Mouse (Mus musculus) gastrocnemius, adult 8-10 months (tissue): ENCODE results near the gene Hipk3. TPM values are rescaled to one million over a fixed set of nuclear protein-coding genes. Genes with fewer than 3 reads are reported as not detected.

ENCODE experiments used
- DNase-seq, 2 experiments: peaks; one replicate each; pipeline ENCODE4 v3.0.0; 2022; ENCODE audit warnings: low spot score in 2 of 2
- total RNA-seq, 4 experiments: library from RNA; stranded (reverse); gene quantifications; 2 replicates each; pipeline ENCODE4 v1.2.4; 2022

Gene Hipk3
- total RNA-seq, 4 experiments from 2014 or later = 264 to 309 (median 281) TPM

DNA sequence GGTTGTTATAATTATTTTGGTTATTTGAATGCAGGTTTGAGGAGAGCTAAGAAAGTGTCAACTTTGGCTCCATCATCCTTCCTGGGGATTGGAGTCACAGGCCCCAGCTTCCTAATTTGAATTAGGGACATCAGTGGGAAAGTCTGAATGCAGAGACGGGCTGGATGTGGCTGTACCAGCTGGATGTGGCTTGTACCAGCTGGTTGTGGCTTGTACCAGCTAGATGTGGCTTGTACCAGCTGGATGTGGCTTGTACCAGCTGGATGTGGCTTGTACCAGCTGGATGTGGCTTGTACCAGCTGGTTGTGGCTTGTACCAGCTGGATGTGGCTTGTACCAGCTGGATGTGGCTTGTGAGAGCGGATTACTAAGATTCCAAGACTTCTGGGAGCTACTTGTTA lies 74.8 kb downstream of the Hipk3 start:
- DNase-seq = no peak

DNA sequence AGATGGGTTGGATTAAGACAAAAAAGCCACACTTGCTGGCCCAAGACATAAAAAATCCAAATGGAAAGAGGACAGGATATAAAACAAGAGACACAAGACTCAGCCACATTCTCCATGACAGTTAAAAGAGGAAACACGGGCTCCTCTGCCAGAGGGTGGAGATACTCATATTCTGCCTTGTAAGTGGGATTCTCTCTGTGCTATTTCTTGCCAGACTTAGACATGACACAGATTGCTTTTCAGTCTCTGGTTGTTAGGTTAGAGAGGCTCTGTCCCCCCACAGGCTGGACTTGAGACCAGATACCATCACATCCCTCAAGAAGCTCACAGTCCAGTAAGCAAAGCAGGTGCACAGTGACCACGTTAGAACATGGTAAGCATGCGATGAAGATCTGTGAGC lies 81.2 kb downstream of the Hipk3 start:
- DNase-seq = no peak

DNA sequence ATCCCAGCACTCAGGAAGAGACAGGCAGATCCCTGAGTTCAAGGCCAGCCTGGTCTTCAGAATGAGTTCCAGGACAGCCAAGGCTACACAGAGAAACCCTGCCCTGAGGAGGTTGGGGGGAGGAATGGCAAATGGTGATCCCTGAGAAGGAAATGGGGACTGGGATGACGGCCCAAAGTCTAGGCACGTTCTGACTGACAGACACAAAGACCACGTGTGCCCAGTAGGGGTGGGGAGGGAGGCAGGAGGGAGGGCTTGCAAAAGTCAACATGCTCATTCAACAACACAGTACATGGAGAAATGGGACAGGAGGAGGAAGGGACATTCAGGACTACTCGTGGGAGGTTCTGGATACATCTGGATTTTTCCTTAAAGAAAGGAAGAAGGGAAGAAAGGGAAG lies 81.8 kb downstream of the Hipk3 start:
- no peak for DNase-seq

DNA sequence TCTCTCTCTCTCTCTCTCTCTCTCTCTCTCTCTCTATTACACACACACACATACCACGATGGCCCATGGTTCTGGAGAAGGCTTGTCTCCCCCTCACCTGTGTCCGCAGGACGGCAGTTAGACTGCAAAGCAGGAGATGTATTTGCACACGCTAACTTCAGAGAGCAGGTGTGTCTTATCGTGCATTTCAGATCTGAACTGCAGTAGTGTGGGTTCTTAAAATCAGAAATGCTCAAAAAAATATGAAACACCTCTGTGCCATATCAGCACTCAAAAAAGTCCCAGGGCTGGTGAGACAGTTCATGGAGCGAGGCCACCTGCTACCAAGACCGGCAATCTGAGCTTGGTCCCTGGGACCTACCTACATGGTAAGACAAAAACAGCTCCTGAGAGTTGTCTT lies 82.4 kb downstream of the Hipk3 start:
- no peak for DNase-seq

DNA sequence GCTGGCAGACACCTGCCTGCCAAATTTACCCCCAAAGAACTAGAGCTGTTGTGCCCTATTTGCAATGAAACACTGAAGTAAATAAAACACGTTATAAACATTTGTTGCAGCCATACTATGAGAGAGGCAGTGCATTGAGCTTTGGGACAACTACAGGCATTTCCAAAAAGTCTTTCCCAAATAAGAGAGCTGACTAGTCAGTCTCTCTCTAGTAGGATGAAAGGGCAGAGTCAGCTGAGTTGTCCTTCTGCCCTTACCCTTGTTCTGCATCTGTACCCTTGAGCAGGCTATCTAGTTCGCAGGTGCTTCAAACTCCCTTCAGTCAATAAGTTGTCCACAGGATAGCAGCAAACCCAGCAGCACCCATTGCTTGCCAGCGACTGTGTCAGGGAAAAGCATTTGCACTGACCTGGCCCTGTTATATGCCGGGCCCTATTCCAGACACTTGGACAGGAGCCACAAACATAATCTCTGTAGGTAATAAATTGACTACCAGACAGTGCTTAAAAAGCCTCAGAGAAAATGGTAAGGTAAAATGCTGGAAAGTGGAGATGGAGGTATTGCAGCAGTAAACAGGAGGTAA lies 83.2 kb downstream of the Hipk3 start, which contains the start of gene D430041D05Rik:
TSS of gene D430041D05Rik (minus strand) at position 51 of the 583 bp plus-strand sequence.
- DNase-seq = no peak

DNA sequence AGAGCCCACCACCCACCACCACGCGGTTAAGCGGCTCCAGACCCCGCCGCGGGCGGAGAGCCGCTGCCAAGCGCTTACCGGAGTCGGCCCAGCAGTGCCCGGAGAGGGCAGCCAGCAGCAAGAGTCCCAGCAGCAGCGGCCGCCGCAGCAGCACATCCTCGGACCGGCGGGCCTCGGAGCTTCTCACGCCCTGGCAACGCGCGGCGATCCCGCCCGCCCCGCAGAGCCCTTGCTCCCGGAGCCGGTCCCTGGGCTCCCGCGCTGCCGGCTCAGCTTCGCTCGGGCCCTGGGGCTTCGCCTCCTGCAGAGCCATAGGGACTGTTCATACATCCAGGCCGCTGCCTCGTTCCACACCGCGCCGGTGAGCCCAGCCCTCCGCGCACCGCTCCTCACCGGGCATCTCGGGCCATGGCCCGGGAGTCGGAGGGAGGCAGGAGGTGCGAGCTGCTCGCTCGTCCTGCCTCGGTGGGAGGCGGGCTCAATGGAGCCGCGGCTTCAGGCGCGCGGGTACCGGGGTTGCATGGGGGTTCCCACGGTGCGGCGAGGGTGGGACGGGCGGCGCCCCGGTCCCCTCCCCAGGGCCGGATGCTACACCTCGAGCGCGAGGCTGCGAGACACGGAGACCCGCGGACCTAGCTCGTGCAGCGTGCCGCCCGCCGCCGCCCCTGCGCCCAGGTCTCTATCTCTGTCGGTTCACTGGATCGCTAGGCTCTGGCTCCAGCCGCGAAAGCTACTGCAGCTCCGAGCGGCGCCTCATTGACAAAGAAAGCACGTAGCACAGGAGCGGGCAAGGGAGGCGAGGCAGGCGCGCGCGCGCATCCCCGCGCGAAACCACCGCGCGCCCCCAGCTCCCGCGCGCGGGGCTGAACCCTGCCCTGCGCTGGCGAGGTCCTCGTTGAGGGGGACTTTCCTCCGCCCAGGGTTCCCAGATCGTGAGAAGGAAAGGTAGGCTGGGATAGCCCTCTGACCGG lies 84.1 kb downstream of the Hipk3 start:
- no peak for DNase-seq

DNA sequence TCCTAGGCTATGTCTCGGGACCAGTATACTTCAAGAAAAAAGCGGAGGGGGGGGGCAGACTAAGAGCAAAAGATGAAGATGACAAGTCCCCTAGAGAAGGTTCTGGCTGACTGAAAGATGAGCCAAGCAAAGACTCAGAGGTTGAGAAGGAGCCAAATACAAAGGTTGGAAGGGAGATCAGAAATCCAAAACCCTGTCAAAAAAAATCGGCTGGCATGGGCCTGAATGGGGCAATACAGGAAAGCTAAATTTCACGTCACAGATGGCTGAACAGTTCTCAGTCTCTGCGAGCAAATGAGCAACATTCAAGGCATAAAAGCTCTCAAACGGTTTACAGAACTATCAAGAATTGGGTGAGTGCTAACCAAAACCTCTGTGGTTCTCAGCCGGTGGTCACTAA lies 85.9 kb downstream of the Hipk3 start:
- no peak for DNase-seq

DNA sequence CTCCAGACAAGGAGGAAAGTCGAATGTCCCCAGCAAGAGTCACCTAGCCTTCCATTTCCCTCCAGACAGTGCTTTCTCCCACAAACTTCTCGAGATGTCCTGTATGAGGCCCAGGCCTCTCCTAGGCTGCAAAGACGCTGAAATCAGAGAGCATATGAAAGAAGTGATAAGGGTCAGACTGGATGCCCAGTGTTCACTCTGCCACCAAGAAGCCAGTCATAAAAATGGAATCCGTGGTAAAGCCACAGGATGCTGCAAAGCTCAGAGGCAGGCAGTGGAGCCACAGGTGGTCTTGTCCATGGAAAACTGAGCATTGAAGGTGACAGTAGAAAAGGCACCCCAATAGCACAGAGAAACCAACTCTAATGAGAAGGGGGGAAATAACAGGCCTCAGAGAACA lies 86.3 kb downstream of the Hipk3 start:
- no peak for DNase-seq

DNA sequence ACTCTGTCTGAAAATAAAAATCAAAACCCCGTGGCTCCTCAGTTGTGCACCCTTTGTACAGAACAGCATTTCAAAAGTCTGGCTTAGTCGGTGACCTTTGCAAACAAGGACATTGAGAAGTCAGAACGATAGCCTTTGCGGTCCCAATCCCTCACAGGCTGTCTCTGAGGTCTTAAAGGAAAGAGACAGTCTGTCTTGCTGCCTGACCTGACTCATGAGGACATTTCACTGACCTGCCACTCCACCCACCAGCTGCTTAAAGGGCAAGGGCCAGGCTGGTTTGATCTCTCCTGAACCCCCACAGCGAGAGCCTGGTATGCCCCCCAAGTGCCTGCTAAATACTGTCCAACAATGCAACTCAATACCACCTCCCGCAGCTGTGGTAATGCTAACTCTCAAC lies 90.2 kb downstream of the Hipk3 start:
- no peak for DNase-seq

DNA sequence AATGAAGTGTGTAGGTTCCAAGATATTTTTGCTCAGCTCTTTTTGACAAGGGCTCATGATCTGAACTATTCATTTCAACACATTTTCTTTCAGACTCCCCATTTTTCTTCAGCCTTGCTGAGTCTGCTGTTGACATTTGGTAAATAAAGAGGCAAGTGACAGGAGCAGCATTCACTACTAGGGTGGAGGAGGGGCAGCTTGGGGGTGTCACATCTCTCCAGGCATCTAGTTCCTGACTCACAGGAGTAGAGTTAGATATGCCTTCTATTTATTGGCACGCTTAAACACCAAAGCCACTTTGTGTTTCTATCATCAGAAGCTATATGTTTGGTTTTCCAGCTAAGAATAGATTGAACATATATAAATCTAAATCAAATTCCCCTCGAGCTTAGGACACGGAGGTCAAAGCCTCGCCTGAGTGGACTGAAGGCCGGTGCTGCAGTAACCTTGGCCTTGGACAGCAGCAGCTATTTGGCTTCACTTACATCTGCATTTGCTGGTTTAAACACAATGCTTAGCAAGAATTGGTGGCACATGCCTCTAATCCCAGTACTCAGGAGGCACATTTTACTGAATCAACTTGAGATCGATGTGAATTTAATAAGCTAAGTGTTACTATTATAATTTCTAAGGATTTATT lies 95.5 kb downstream of the Hipk3 start:
- DNase-seq = no peak

DNA sequence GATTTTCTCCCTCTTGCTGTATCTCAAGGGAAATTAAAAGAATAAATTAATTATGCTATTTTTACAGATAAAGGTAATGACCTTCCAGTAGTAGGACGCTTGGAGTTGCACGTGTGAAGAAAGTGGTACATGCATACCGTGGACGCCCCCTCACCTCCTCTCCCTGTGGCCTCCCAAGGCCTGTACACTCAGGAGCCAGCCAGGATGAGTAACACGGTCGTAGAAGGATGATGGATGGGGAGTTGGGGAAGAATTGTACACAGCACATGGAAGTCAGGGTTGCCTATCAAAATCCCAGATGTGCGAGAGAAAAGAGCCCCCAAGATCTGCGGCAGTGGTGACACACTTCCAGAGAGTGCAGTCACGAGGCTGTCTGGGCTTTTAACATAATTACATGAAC lies 98.3 kb downstream of the Hipk3 start:
- DNase-seq = no peak

DNA sequence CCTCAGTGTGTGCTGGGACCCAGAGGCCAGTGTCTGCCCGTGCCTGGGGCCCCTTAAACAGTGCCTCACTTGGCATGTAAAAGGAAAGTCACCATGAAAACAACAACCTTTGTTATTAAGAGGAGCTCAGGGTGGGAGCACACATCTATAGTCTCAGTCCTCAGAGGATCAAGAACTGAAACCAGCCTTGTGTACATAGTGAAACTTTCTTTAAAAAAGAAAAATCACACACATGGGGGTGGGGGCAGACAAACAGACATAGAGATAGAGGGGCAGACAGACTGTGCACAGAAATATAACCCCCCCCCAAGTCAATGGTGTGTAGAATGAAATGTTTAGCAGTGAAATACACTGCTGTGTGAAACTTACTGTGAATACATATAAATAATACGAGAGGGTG lies 99.5 kb downstream of the Hipk3 start:
- no peak for DNase-seq

DNA sequence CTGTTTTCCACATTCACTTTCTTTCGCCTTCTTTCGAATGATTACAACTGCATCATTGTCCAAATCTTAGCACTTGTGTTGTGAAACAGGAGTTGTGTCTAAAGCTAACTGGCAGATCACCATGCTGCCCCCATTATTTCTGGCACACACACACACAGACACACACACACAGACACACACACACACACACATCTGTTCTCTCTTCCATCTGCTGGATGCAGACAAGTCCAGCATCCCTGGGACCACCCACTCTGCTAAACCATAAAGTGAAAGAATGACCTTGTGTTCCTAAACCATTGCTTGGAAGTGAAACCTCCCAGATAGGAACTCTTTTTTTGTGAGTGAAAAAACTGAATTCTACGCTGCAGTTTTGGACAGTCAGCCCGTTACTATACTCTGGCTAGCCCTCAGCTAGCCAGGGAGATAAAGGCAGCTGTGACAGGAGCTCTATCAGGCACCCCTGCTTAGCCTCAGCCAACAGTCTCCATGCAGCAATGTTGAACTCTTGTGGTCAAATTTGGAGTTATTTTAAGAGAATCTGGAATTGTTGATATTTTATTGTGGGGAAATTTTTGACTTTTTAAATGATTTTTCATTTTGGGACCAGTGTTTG lies 101.4 kb downstream of the Hipk3 start:
- no peak for DNase-seq

DNA sequence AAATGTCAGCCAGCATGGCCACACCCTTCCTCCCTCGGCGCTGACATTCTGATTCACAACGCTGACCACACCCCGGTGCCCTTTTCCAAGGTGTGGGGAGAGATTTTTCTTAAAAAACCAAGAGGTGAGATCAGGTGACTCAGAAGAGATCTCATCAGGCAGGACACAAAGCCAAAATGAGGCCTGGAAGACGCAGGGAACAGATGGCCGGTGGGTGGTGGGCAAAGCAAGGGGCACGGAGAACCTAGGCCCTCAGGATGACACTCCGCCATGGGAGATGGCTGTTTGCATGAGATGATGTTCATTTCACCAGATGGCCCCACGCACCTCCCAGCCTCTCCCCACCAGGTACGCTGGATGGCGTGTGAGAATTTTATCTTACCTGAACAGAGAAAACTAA lies 105.0 kb downstream of the Hipk3 start:
- no peak for DNase-seq

DNA sequence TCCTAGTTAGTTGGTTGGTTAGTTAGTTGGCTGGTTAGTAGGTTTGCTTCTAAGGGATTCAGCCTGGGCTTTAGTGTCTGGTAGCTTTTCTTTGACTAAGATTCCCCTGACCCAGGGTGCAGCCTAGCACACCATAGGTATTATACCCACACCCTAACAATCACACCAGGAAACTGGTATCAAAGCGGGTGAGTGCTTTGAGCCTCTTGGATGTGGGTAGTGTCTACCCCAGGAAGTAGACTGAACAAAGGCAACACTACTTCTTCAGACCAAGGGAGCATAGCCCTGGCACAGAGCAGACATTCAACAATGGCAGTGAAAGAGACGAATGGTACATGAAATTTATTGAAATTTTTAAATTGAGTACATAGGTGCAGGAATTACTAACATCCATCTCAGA lies 108.3 kb downstream of the Hipk3 start:
- no peak for DNase-seq

DNA sequence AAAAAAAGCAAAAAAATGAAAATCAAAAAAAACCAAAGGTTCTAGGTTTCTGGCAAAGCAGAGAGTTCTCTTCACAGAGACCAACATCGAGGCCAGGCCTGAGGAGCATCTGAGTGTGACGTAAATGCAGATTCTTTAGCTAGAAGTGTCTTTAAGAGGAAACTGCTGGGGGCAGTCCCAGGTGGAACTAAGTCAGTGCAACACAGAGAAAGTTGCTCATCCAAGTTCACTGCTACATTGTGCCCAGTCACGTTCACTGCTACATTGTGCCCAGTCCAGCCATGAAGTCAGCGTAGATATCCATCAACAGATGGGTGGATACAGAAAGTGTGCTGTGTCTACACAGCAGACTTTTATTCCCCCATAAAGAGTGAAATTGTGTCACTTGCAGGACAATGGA lies 110.7 kb downstream of the Hipk3 start:
- no peak for DNase-seq

DNA sequence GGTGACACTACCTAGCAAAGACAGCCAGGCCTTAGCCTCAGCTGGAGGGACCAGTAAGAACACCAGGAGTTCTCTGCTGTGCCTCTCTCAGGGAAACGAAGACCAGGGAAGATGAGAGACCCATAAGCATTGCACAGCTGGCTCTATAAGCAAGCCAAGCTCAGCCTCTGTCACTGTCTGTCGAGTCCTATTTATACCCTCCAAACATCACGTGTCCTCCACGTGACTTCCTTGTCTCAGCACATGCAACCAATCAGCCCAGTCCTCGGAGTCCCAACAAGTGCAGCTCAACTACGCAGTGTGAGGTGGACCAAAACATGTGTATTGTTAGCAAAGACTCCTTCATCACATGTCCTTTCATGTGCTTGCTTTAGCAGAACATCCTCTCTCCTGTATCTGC lies 111.4 kb downstream of the Hipk3 start:
- no peak for DNase-seq

DNA sequence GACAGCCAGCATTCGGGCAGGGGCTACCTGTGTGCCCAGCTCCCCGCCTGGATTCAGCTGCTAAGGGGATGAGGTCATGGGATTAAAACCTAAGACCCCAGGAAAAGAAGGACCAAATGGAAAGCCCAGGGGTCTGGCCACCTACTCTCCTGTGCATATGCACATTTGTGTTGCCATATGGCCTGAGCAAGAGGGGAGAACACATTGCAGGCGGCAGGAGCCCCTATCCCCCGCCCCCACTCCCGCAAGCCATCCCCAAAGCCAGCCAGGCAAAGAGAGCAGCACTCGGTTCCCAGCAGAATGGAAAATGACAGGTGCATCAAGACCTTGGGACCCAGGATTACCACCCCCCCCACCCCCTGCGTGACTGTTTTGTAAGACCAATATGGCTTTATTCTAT lies 114.9 kb downstream of the Hipk3 start:
- no peak for DNase-seq

DNA sequence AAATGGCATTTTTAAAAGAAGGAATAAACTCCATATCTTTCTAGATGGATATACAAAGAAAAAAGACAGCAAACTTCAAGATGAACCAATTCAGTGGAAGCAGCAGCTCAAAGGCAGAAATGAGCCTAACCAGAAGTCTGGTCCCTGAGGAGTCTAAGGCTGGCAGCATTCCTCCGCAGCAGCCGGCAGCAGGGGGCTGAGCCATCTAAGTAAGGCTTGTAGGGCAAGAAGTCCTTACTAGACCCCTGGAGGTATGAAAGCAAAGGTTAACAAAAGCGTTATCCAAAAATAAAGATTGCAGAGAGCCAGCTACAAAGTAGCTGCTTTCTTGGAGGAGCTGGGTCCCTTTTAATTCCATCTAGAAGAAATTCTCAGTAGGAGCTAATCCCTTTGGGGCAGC lies 115.5 kb downstream of the Hipk3 start:
- DNase-seq = no peak

DNA sequence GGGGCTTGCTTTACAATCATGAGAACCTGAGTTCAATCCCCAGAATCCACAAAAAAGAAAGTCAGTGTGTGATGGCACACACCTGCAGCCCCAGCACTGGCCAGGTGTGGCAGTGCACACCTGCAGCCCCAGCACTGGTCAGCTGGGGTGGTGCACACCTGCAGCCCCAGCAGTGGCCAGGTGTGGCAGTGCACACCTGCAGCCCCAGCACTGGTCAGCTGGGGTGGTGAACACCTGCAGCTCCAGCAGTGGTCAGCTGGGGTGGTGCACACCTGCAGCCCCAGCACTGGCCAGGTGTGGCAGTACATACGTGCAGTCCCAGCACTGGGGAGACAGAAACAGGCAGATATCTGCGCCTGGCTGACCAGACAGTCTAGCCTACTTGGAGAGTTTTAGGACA lies 116.3 kb downstream of the Hipk3 start:
- DNase-seq = no peak
